Mouse (Mus musculus): ENCODE measurements at regions not wholly inside any gene's neighbourhood (a gene's known extent, or its start where the extent isn't known, plus 50 kb on each side); places are given as distances from the start of the nearest gene placed in this dataset.

- no peaks in the 10 kb centered on the region for H3K27me3 ChIP-seq (ENCODE audit: control insufficient read depth, insufficient read depth, low read length)
- TF ChIP-seq POLR2A (IDR thresholded peaks at IDR 0.05; ENCODE audit: control insufficient read depth, extremely low read depth, insufficient read depth, low read length, poor library complexity) (no peak), CTCF (IDR thresholded peaks at IDR 0.05; ENCODE audit: borderline replicate concordance, control insufficient read depth, extremely low read depth, insufficient read depth, low read length, poor library complexity) (no peak)
- H3K36me3 ChIP-seq (ENCODE audit: control insufficient read depth, insufficient read depth, low read length): no peaks in the 10 kb centered on the region
- H3K27ac ChIP-seq (ENCODE audit: control insufficient read depth, insufficient read depth, low read length): no peak overlapping the region
- peaks cover 7% of the 10 kb centered on the region for H3K4me1 ChIP-seq (replicated peaks; ENCODE audit: control insufficient read depth, insufficient read depth, low read length)
- 97% methylated on average over 5 of the region's 5 CpGs for WGBS
- no peak for DNase-seq
- H3K4me3 ChIP-seq (ENCODE audit: control insufficient read depth, insufficient read depth, low read length): no peak overlapping the region
Observed at GRCm38 (mm10) chr9:63060740-63061139, 73.0 kb upstream of the Pias1 start.

DNA sequence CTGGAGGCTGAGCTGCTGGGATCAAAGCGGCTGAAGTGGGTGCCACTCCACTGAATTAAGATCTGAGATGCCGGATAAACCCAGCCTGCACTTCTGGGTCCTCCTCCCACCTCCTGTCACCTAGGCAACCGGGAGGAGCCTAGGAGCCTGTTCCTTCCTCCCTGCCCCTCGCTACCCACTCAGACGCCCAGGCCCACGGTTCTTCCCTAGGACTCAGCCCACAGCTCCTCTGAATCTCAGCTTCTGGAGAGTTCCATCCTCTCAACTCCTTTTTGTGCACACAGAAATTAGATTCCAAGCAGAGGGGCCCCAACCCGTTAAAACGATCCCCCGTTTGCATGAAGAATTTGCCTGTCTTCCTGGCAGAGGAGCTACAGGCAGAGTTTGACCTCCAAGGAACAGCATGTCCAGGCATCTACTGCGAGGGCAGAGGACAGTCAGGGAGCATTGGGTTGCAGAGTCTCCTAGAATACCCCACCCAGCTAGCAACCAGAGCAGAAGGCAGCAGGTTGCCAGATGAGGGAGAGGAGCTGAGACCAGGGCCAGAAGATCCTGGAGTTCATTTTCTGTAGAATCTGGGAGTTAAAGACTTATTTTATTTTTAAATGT is 71.6 kb upstream of the Pias1 start:
- 13% methylated on average over 10 of the region's 10 CpGs for WGBS
- DNase-seq: peak; percentile 20
- Histone ChIP-seq H3K36me3 (ENCODE audit: control insufficient read depth, insufficient read depth, low read length) (no peaks in the 10 kb centered on the region), H3K27ac (ENCODE audit: control insufficient read depth, insufficient read depth, low read length) (no peak overlapping the region), H3K4me3 (ENCODE audit: control insufficient read depth, insufficient read depth, low read length) (0 out of 2 replicates have a peak overlapping the region, but pooled peaks have one; percentile 5), H3K27me3 (ENCODE audit: control insufficient read depth, insufficient read depth, low read length) (no peaks in the 10 kb centered on the region), H3K4me1 (replicated peaks; ENCODE audit: control insufficient read depth, insufficient read depth, low read length) (peaks cover 7% of the 10 kb centered on the region)
- TF ChIP-seq POLR2A (IDR thresholded peaks at IDR 0.05; ENCODE audit: control insufficient read depth, extremely low read depth, insufficient read depth, low read length, poor library complexity): no peak
- TF ChIP-seq CTCF (IDR thresholded peaks at IDR 0.05; ENCODE audit: borderline replicate concordance, control insufficient read depth, extremely low read depth, insufficient read depth, low read length, poor library complexity): no peak

- H3K4me3 ChIP-seq (ENCODE audit: control insufficient read depth, insufficient read depth, low read length): no peak overlapping the region
Observed at GRCm38 (mm10) chr9:63058506-63059233, 70.9 kb upstream of the Pias1 start.

GRCm38 (mm10) chr9:63056695-63057349 is 69.1 kb upstream of the Pias1 start:
- Histone ChIP-seq H3K4me3 (ENCODE audit: control insufficient read depth, insufficient read depth, low read length) (no peak overlapping the region), H3K36me3 (ENCODE audit: control insufficient read depth, insufficient read depth, low read length) (no peaks in the 10 kb centered on the region), H3K27ac (ENCODE audit: control insufficient read depth, insufficient read depth, low read length) (no peak overlapping the region), H3K4me1 (replicated peaks; ENCODE audit: control insufficient read depth, insufficient read depth, low read length) (peaks cover 7% of the 10 kb centered on the region), H3K27me3 (ENCODE audit: control insufficient read depth, insufficient read depth, low read length) (no peaks in the 10 kb centered on the region)
- 93% methylated on average over 9 of the region's 9 CpGs for WGBS
- TF ChIP-seq POLR2A (IDR thresholded peaks at IDR 0.05; ENCODE audit: control insufficient read depth, extremely low read depth, insufficient read depth, low read length, poor library complexity) (no peak), CTCF (IDR thresholded peaks at IDR 0.05; ENCODE audit: borderline replicate concordance, control insufficient read depth, extremely low read depth, insufficient read depth, low read length, poor library complexity) (no peak)
- DNase-seq: no peak

More at GRCm38 (mm10) chr9:63058506-63059233, 70.9 kb upstream of the Pias1 start:
- Histone ChIP-seq H3K27ac (ENCODE audit: control insufficient read depth, insufficient read depth, low read length) (no peak overlapping the region), H3K36me3 (ENCODE audit: control insufficient read depth, insufficient read depth, low read length) (no peaks in the 10 kb centered on the region), H3K27me3 (ENCODE audit: control insufficient read depth, insufficient read depth, low read length) (no peaks in the 10 kb centered on the region), H3K4me1 (replicated peaks; ENCODE audit: control insufficient read depth, insufficient read depth, low read length) (peaks cover 7% of the 10 kb centered on the region)
- WGBS: 83% methylated on average over 16 of the region's 16 CpGs
- TF ChIP-seq POLR2A (IDR thresholded peaks at IDR 0.05; ENCODE audit: control insufficient read depth, extremely low read depth, insufficient read depth, low read length, poor library complexity) (no peak), CTCF (IDR thresholded peaks at IDR 0.05; ENCODE audit: borderline replicate concordance, control insufficient read depth, extremely low read depth, insufficient read depth, low read length, poor library complexity) (no peak)
- DNase-seq: no peak

- H3K4me1 ChIP-seq (replicated peaks; ENCODE audit: control insufficient read depth, insufficient read depth, low read length): no peaks in the 10 kb centered on the region
- 62% methylated on average over 4 of the region's 4 CpGs for WGBS
- TF ChIP-seq POLR2A (IDR thresholded peaks at IDR 0.05; ENCODE audit: control insufficient read depth, extremely low read depth, insufficient read depth, low read length, poor library complexity) (no peak), CTCF (IDR thresholded peaks at IDR 0.05; ENCODE audit: borderline replicate concordance, control insufficient read depth, extremely low read depth, insufficient read depth, low read length, poor library complexity) (no peak)
Observed at GRCm38 (mm10) chr9:63052181-63052580, 64.5 kb upstream of the Pias1 start.

DNA sequence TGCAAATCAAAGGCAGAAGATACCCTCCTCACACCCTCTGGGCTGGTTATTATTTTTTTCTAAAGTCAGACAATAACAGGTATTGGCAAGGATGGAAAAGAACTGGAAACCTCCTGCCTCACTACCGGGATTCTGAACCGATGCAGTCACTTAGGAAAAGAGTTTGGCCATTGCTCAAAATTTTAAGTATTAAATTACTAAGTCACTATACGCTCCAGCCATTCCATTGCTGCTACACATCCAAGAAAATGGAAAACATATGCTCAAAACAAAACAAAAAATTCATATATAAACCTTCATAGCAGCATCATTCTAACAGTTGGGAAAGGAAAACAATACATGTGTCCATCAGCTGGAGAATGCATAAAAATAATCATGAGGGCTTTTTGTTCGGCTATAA is 63.9 kb upstream of the Pias1 start:
- Histone ChIP-seq H3K36me3 (ENCODE audit: control insufficient read depth, insufficient read depth, low read length) (no peaks in the 10 kb centered on the region), H3K27me3 (ENCODE audit: control insufficient read depth, insufficient read depth, low read length) (no peaks in the 10 kb centered on the region), H3K4me3 (ENCODE audit: control insufficient read depth, insufficient read depth, low read length) (no peak overlapping the region), H3K4me1 (replicated peaks; ENCODE audit: control insufficient read depth, insufficient read depth, low read length) (no peaks in the 10 kb centered on the region), H3K27ac (ENCODE audit: control insufficient read depth, insufficient read depth, low read length) (no peak overlapping the region)
- no peak for TF ChIP-seq CTCF (IDR thresholded peaks at IDR 0.05; ENCODE audit: borderline replicate concordance, control insufficient read depth, extremely low read depth, insufficient read depth, low read length, poor library complexity)
- WGBS: 91% methylated on average over 4 of the region's 4 CpGs
- no peak for DNase-seq

More at GRCm38 (mm10) chr9:63052181-63052580, 64.5 kb upstream of the Pias1 start:
- H3K27me3 ChIP-seq (ENCODE audit: control insufficient read depth, insufficient read depth, low read length): no peaks in the 10 kb centered on the region
- H3K27ac ChIP-seq (ENCODE audit: control insufficient read depth, insufficient read depth, low read length): no peak overlapping the region
- H3K4me3 ChIP-seq (ENCODE audit: control insufficient read depth, insufficient read depth, low read length): no peak overlapping the region
- no peaks in the 10 kb centered on the region for H3K36me3 ChIP-seq (ENCODE audit: control insufficient read depth, insufficient read depth, low read length)
- no peak for DNase-seq
